22 mouse cellular contexts compared by ENCODE assay signal in the genomic region with DNA sequence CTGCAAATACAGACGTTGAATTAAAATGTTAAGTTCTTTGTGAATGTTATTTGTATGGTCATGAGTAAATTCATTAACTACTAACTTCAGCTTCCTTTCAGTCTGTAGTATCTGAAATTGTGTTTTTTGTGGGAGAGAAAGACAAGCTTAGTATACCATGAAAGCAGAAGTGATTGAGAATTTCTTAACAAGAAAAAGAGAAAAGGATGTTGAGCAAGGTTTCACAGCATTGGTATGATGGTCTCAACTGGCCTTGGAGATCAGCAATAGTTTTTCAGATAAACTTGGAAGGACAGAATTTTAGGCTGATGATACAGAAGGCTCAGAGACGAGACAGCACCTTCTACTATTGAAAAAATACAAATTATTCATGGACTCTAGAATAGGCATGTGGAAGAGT.
"Had no signal": no experiment of that assay in that cellular context is flagged by ENCODE, and none has a peak within 500 bp of the region (broad histone marks: within the 10 kb centered on the region; RNA-seq: fewer than 3 reads in every experiment).

No protein-coding gene starts in this region.

- DNase-seq: heart, postnatal 10 days; heart, postnatal 14 days; heart, postnatal 36 days; heart, postnatal 4 days; kidney, adult 11 months; kidney, adult 18-20 months; kidney, adult 2 months; kidney, adult 8-10 months; kidney, adult 9 months; kidney, postnatal 10 days; kidney, postnatal 14 days; kidney, postnatal 25 days; kidney, postnatal 36 days; kidney, postnatal 4 days; layer of hippocampus, adult 9-11 months; layer of hippocampus, postnatal 36 days had no signal

- ATAC-seq: hindbrain, embryonic 16.5 days; hindbrain, postnatal 0 days; inflammation-experienced regulatory T-cells, adult 6 months; intestine, embryonic 15.5 days; intestine, embryonic 16.5 days; intestine, postnatal 0 days had no signal
